Mouse (Mus musculus): ENCODE results near the gene D930020B18Rik.
A peak's percentile ranks its signal among the peaks of the same experiment; 100 is the strongest.

The D930020B18Rik gene

DNA sequence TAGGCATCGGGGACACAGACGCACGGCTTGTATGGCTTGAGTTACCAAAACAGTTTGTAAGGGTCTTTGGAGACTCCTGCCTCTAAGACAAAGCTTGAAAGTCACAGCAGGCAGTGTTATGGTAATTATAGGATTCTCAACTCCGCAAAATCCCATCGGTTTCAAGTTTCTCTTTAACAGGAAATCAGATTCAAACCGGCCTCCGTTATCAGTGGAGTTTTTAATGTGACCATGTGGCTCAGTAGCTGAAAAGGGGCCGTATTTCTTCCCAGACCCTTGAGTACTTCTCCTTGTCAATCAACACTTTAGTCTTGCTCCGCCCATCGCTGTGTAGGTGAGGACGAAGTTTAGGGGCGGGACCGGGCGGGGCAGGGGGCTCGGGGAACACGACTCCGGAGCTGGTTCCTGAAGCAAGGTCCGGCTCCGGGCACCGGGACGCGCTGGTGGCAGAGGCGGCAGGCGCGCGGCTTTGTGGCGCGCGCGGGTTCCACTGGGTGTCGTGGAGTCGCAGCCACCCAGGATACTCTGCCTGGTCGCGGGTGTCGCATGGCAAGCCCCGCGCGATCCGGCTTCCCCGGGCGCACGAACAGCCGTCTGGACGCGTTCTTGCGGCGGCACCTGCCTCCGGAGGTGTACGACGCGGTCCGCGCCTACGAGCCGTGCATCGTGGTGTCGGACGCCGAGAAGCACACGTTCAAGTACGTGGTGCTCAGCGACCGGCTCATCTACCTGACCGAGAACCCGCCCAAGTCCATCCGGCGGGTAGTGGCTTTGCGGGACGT is at the start of gene D930020B18Rik:
Gene D930020B18Rik (plus strand): TSS at position 317 of the 782 bp plus-strand sequence.
- DNase-seq (ENCODE audit: low spot score), result peak; percentile 52

GRCm38 (mm10) chr10:121596580-121596979 is 44.8 kb upstream of the D930020B18Rik start:
- DNase-seq (ENCODE audit: low spot score), result no peak

DNA sequence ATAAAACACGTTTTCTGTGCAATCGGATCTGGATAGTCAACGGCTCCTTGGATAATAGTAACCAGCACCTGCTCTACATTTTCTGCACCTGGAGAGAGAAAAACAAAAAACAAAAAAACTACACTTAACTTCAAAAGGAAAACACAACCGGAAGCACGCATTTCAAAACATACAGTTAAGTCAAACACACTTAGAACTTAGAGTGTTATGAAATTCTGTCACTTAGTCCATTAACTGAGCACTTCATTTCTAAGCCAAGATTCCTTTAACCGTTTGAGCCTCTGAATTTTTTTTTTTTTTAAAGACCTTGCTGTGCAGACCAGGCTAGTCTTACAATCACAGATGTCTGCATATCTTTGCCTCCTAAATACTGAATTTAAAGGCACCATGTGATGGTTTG is 40.1 kb upstream of the D930020B18Rik start:
- DNase-seq (ENCODE audit: low spot score), result no peak

- no peak for DNase-seq (ENCODE audit: low spot score)
Observed at GRCm38 (mm10) chr10:121603556-121603955, 37.8 kb upstream of the D930020B18Rik start.

DNA sequence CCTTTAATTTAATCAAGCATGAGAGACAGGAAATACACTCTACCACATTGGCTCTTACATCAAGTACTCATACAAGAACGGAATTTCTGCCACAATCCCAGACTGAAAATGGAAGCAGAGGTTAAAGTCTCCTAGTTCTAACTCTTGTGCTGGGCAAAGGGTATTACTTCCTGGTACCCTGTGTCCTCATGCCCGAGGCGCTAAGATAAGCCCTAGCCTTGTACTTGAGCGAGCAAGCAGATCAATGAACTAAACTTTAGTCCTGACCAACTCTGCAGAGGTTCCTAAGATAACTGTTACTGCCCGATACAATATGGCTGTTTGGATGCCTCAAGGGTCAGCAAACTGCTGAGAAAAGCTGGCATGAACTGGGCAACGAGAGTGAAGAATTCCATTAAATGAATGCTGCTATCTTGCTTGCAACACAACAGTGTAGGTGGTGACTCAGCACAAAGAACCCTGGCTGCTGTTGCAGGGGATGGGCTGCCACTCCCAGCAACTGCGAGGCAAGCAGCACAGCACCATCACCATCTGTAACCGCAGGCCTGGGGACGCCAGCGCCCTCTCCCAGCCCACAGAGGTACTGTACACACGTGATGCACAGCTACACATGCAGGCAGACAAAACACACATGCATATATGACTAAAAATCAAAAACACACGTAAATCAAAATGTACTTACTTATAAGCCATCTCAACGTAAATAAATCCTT is 36.6 kb upstream of the D930020B18Rik start:
- DNase-seq (ENCODE audit: low spot score), result no peak

DNA sequence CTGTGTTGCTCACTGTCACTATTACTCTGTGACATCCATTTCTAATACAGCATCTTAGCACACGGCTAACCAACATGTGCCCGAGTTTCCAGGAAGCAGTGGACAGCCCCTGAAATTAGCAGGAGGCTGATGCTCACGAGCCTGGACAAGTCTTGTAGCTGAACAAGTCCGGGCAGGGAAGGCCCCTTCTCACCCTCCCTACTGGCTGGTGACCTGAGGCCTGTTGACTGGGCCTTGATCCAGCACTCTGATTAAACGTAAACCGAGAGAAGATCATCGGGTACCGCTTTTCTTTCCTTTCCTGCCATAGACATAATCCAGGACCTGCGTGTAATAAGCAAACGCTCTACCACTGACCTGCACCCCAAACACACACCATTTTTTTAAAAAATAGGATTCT is 33.2 kb upstream of the D930020B18Rik start:
- no peak for DNase-seq (ENCODE audit: low spot score)

- no peak for DNase-seq (ENCODE audit: low spot score)
Observed at GRCm38 (mm10) chr10:121611587-121611986, 29.8 kb upstream of the D930020B18Rik start.

DNA sequence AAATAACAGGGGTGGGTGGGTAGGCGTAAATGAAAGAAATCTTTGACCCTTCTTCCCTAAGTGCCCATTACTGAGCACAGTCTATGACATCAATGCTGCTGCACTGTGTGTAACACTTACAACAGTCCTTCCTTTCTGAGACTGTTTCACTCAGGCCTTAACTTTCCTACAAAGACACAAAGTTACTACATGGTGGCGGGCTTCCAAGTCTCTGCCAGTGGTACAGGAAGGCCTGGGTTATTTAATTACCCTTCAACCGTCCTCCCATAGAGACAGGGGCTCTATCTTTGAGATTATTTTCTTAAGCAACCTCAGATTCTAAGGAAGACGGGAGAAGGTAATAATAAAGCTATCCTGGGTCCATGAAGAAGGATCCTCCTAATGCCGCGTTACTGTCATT is 28.9 kb upstream of the D930020B18Rik start:
- no peak for DNase-seq (ENCODE audit: low spot score)

DNA sequence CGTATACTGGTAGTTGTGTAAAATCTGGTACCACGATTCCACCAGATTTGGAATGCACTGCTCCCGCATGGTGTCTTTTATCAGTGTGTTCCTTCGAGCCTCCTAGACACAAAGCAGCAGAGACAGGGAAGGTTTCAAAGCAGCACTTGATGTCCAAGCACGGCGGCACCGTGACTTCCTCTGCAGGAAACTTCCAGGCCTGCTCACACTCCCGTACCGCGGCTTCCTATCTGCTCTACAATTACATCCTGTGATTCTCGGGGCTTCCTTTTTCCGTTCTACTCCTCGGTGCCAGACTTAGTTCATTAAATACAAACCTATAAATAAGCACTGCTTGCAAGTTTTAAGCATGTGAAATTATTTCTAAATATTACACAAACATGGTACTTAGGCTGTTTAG is 27.8 kb upstream of the D930020B18Rik start:
- no peak for DNase-seq (ENCODE audit: low spot score)

- DNase-seq (ENCODE audit: low spot score), result no peak
Observed at GRCm38 (mm10) chr10:121615146-121615870, 26.1 kb upstream of the D930020B18Rik start.

GRCm38 (mm10) chr10:121615935-121616334 is 25.5 kb upstream of the D930020B18Rik start:
- no peak for DNase-seq (ENCODE audit: low spot score)

DNA sequence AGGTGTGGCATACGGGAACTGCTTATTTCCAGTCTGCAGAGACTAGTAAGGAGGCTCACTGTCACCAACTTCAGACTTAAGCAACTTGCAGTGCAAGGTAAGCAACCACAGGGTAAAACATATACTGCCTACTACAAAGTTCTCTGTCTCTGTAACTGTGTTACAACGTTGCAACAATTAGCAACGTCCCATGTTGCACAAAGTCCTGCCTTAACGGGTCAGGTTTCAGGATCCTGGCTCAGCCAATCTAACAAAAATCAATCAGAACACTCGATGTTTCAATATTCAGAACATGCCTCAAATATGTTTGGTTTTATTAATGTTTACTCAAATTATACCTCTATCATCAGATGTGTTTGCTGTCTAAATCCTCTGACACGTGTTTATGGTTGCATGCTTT is 19.0 kb upstream of the D930020B18Rik start:
- DNase-seq (ENCODE audit: low spot score), result no peak

DNA sequence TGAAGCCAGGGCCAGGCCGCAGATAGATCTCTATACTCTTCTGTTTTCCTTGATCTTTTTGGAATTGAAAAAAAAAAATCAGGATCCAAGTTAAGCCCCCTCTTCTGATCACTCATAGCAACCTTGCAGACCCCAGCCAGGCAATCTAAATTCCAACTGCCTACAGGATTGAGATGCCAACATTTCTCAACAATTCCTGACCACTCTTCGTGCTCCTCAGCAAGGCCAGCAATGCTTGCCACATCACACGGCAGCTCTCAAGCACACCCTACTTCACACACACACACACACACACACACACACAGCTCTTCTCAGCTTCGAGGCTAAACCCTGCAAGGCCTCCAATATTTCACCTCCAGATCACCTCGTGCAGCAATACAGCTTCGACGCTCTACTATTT is 17.7 kb upstream of the D930020B18Rik start:
- no peak for DNase-seq (ENCODE audit: low spot score)

DNA sequence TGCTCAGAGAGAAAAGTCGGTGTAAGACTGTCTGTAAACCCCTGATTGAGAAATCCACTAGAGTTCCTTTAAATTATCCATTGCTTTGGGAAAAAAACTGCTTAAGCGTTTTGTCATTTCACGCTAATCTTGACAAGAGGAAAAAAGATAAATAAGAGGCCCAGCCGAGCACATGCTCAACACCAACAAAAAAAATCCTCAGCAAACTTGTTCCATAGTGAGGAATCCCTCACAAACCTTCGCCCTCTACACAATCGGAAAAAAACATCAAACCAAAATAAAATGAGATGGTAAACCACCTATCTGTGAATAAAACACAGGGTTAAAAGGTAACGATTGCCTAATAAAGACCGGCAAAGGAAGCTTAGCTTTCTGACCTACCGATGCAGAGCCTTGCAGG is 16.4 kb upstream of the D930020B18Rik start:
- no peak for DNase-seq (ENCODE audit: low spot score)

- DNase-seq (ENCODE audit: low spot score), result peak; percentile 28
Observed at GRCm38 (mm10) chr10:121625407-121626185, 15.8 kb upstream of the D930020B18Rik start.

- peak; percentile 97 for DNase-seq (ENCODE audit: low spot score)
Observed at GRCm38 (mm10) chr10:121626186-121626882, 15.1 kb upstream of the D930020B18Rik start, which contains the start of gene Xpot. Xpot (minus strand) TSS chr10:121626332.

DNA sequence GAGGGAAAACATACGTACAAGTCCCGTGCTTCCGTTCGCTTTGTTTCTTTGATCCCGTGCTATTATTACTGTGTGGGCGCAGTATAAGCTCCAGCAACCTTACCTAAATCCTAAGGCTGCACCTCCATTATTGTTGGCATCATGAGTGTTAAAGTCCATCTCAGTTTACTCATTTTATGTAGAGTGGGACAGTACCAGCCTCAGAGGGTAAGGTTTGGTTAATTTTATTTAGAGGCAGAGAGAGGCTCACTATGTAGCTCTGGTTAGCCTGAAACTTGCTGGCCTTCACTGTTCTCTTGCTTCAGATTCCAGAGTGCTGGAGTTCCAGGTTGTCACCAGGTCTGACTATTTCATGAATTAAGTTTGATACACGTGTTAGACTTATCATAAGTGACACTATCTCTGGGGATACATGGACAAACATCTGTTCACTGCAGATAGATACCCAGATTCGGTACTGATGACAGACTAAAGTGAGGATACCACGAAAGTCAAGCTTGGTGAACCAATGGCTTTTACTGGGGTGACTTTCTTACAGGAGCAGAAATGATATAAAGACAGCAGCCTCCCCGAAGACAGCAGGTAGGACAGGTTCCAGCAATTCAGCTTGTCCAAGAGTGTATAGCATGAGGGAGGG is 14.1 kb upstream of the D930020B18Rik start:
- DNase-seq (ENCODE audit: low spot score), result no peak

- DNase-seq (ENCODE audit: low spot score), result no peak
Observed at GRCm38 (mm10) chr10:121628561-121629040, 12.8 kb upstream of the D930020B18Rik start.

DNA sequence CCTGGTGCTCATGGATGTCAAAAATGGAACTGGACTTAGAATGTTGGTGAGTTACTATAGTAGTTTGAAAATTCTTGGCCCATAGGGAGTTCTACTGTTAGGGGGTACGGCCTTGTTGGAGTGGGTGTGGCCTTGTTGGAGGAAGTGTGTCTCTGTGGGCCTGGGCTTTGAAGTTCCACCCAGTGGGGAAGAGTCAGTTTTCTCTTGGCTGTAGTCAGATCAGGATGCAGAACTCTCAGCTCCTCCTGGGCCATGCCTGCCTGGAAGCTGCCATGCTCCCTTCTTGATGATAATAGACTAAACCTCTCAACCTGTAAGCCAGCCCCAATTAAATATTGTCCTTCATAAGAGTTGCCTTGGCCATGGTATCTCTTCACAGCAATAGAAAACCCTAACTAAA is 7.2 kb upstream of the D930020B18Rik start:
- DNase-seq (ENCODE audit: low spot score), result no peak

GRCm38 (mm10) chr10:121636276-121636675 is 5.1 kb upstream of the D930020B18Rik start:
- no peak for DNase-seq (ENCODE audit: low spot score)

- no peak for DNase-seq (ENCODE audit: low spot score)
Observed at GRCm38 (mm10) chr10:121639573-121639972, 1.8 kb upstream of the D930020B18Rik start.

Data from retina, embryonic 14.5 days (tissue).